Mouse (Mus musculus) kidney, adult 9 months (tissue): ENCODE measurements around the gene Bbs9.
"Not testable (repeated sequence)": the region's sequence is repeated elsewhere in the genome, so short reads cannot be mapped to it uniquely, and the experiment has no call there.

Experiments
- DNase-seq: peaks from one replicate; pipeline ENCODE4 v3.0.0; 2022

Bbs9 gene

DNA sequence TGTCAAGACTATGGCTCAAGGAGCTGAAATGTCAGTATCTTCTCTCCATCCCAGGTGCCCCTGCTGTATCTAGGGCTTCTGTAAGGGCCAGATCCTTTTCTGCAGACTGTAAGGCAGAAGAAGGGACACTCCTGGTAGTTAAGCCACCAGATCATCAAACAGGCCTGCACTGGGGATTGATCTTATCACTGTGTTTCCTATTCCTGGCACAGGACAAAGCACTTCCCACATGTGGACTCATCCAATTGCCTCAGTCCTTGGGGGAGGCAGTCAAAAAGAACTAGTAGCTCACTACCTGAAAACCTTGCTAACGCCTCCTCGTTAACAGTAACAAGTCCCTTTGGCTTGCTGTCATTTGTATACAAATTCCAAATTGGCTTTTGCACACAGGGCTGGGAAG lies 336.4 kb downstream of the Bbs9 start:
- DNase-seq, result no peak

DNA sequence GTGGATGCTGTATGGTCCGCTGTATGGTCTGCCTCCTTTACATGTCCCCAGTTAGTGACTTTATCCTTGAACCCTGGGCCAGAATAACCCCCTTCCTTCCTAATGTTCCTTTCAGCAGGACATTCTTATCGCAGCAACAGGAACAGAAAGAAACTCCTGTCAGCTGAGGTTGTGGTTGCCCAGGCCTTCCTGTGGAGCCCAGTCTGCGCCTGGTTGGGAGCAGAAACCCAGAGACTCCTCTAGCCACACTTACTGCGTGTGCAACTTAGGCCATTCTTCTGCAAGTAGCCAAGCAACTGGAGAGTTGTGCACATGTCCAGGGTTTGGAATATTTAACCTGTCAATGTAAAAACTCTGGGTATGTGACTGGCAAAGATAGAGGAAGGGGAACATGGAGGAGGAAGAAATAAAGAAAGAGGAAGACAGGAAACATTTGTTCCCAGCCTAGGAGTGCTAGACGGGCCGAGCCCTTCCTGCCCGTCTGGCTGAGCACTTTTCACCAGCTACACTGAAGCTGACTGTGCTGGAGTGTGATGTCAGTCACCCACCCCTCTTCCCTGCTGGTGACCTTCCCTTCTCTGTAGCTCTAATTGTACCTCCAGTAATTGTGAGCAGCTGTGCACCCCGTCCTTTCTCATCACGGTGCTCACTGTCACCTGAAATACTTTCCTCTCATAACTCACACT lies 339.0 kb downstream of the Bbs9 start:
- DNase-seq, result no peak

DNA sequence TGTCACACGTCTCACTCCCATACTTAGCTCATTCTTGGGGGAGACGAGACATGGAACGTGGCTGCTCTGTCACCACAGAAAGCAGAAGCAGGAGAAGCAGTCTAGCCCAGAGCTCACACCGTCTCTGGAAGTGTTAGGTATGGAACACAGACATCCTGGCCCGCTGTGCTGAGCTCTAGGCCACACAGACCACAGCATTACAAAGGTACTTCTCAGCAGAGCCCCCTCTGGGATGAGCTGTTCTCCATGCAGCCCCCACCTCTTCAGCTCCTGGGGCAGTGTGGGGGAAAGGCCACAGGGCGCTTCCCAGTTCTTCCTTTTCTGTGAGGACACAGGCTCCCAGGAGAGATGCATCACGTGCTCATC lies 339.6 kb downstream of the Bbs9 start:
- DNase-seq, result no peak

DNA sequence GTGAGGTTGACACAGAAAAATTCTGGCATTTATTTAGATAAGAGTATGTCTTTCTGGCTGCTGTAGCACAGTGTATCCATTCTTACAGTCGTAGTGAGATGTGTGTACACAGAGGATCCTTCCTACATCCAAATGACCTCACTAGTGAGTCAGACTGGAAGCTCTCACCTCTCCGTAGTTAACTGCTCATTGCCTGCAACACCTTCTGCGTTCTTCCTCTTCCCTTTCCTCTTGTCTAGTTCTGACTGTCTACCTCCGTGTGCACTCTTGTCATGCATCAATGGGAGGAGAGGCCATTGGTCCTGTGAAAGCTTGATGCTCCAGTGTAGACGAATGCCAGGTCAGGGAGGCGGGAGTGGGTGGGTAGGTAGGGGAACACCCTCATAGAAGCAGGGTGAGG lies 344.0 kb downstream of the Bbs9 start:
- no peak for DNase-seq

DNA sequence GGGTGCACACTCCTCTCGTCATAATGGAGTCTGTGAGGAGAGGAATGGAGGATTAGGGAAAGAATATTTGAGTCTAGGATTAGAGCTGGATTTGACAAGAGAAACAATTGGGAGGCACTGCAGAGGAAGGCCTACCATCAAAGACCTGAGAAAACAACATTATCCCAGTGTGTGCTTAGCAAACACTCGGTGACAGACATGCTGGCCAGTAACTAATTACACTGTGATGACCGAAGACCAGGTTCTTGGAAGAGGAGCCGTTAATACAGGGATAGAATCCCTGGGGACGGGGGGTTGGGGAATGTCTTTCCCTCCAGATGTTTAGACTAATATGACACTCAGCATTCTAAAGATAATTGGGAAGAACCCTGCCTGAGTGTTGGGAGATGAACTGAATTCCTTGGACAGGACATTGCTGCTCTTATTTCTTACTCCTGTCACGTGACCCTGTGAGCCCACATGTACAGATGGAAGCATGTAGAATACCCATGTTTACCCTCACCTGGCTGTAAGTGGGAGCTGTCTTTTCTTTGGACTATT lies 345.2 kb downstream of the Bbs9 start:
- no peak for DNase-seq

DNA sequence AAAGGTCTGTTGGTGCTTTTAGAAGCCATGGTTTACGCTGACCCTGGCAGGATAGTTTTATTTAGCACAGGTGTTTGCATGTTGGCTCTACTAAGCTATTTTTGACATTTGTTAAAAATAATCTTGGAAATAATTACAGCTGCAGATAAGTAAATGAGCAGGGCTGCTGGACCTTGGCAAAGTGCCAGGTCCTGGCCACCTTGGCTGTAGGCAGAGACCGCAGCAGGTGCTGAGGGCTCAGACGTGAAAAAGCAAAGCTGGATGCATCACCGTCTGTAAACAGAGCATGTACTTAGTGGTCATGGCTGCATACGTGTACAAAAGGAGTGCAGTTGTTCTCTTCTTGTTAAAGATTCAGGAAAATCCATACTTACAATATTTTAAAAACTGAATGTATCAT lies 347.3 kb downstream of the Bbs9 start:
- no peak for DNase-seq

DNA sequence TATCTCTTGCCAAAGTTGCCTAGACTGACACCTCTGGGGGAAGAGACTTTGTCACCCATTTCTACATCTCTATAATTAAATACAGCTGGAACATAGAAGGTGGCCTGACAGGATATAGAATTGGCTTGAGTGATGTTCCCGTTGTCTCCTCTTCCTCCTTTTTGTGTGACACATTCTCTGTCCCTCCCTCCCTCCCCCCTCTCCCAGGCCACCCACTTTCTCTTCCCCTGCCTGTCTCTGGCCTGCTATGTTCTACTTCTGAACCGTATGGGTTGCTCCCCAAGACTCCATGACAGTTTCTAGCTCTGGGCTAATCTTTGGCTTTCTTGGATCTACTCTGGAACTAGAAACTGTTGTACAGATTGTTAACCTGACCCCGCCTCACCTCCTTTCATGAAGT lies 348.3 kb downstream of the Bbs9 start:
- no peak for DNase-seq

DNA sequence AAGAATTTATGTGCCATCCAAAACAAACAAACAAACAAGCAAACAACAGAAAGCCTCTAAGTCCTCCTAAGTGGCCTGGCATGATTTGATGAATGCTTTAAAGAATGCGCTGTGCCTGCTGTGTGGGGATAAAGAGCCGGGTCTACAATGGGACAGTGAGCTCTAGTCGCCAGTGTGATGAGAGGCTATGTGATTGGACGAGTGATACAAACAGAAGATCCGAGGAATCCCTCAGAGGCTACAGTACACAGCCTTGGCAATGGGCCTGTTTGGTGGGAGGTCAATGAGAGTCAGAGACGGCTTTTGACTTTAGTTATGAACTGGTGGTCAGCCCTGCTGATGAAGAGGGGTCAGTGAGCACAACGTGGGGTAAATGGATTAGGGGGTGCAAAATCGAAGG lies 349.4 kb downstream of the Bbs9 start:
- no peak for DNase-seq

DNA sequence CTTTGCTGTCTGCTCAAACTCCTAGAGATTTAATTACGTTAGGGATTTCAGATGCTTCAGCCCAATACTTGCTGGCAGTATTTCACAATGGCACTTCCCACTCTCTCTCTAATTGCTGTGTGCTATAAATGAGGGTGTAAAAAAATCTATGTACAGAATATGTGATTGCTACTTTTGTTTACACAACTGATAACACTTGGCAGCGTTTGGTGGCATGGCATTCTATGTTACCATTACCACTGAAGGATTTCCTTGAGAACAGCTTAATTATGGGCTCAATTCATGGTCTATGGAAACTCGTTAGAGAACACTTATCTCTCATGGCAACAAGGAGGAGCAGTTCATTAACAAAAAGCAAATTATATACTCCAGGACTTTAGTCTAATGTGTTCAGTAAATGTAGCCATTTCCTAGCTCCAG lies 351.1 kb downstream of the Bbs9 start:
- no peak for DNase-seq

DNA sequence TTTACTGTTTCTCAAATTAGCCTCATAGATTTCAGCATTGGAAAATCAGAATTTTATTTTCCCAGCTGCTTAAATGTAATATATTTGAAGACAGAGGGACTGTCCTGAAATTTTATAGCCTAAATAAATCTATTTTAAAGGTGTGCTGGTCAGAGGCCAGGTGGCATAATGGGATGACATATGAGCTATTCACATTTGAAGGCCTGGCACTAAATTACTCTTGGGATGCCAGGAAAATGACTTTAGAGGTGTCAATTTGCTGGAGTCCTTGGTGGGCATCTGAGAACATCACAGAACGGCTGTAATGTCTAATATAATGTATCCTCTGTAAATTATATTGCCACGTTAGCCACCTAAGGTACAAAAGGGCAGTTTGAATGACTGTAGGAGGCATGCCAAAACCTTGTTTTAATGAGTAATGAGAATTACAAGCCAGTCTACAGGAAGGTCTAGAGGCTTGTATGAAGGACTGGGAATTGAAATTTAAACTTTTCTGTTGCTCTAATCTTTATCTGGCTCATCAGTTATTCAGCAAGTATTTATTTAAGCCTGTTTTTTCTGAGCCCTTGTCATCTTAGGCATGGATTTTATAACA lies 351.8 kb downstream of the Bbs9 start:
- DNase-seq, result peak; percentile 65

DNA sequence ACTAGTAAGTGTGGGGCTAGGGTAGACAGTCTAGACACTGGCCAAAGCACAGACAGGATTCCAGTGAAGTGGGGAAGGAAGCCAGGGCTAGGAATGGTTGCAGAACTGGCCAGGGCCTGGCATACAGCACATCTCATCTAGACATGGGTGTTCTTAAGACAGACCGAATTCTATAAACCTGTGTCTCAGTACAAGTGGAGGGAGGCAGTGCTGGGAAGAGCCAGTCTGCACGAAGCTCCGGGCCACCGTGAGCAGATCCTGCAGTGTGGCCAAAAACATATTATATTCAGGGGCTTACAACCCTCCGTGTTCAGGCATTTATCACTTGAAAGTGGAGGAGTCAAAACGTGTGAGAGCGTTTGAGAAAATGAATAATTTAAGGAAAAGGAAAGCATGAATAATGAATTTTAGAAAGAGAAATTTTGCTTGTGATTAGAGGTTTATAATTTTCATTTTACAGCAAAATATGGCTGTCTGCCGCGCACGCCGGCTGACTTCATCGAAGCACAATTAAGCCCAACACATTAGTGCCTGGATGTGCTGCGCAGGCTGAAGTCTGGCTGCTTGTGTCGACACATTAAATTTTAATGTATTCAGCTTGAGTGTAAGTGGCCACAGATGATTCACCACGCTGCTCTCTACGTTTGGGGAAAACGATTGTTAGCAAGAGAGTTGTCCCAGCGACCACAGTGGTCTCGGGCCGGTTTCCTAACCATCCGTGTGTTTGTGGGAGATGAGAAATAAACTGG lies 353.9 kb downstream of the Bbs9 start:
- no peak for DNase-seq

DNA sequence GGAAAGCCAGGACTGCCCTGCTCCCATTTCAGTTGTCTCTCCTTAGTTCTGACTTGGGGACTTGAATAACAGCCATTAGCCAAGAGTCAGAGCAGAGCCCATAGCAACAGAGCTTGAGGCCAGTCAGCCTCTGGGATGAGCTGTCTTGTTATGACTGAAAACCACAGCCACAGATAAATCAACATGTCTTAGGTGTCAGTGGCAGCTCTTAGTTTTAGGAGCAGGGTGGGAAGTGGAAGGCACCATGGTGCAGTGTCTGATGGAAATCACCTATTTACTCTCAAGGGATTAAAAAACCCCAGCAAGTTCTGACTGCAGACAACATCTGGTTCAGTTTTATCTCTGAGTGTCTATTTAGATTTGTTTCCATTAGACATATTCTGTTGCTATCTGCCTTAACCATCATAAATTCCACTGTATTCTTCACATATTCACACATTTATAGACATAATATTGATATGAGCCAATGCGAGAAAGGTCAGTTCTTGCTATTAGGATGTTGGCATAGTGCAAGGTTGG lies 359.5 kb downstream of the Bbs9 start:
- no peak for DNase-seq

DNA sequence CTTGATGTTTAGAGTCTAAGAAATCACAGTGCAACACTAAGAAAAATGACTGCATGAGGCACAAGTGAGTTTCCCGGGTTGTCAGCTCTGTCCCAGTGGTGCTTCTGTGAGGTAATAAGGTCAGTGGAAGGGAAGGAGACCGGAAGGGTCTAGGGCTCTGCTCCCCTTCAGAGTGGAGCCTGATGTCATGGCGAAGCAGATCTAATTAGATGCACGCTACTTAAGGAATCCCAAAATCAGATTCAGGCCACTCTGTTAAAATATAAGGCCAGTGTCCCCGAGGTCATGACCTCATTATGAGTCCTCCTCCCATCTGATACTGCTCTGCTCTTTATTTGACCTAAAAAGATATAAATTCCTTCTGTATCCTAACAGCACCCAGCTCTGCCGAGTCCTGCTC lies 361.5 kb downstream of the Bbs9 start:
- DNase-seq, result no peak

DNA sequence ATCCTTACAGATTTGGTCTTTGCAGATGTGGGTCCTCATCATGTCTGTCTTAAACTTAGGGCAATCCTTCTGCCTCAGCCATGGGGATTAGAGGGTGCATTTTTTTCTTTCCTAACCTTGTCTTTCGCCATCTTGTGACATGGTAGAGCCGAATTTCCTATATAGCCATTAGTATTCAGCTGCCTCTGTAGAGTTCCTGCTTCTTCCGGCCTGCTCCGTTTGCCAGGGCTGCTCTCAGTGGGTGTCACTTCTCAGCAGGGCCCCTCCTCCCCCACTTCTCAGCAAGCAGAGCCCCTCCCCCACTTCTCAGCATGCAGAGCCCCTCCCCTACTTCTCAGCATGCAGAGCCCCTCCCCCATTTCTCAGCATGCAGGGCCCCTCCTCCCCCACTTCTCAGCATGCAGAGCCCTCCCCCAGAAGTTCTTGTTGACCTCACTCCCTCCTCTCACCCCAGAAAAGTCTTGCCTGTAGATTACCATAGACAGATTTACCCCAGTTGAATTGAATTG lies 362.2 kb downstream of the Bbs9 start:
- no peak for DNase-seq

DNA sequence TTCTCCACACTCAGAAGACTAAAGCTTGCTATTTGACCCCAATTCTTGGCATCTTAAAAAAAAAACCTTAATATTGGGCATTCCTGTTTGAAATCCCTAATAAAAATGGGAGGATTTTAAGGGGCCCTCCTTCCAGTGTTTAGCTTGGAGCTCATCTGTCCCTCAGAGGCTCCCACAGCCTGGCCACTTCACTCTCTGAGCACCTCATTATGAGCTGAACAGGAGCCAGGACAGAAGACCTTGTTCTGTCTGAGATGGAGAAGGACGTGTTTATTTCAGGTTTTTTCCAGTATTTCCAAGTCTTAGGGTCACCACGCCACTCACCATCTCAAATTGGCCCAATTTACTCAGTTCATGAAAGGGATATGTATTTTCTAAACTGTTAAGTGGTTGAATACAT lies 370.5 kb downstream of the Bbs9 start:
- no peak for DNase-seq

DNA sequence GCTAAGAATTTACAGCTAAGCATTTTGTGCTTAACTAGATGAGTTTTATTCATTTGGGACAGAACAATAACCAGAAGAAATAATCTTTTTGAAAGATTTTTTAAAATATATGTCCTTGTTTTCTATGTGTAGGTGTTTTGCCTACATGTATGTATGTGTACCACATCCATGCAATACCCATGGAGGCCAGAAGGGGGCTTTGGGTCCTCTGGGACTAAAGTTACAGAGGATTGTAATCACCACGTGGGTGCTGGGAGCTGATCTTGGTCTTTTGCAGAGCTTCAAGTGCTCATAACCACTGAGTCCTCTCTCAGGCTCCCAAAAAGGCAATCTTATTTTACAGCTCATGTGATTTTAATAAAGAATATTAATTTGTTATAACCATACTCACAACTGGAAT lies 371.3 kb downstream of the Bbs9 start:
- DNase-seq, result no peak

DNA sequence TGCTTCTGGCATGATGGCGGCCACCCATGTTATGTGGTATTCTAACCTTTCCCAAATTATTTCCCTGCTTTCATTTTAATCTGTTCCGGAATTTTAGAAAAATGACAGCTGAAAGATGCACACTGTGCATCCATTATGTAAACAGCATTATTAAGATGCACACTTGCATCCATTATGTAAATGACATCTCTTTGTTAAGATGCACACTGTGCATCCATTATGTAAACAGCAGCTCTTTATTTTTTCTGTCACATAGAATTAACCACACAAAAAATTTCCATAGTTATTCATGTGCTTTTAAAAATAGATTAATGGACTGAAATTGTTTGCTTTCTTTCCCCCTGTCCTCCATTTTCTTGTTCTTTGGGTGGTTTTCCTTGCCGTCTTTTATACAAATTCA lies 373.3 kb downstream of the Bbs9 start:
- DNase-seq, result no peak

DNA sequence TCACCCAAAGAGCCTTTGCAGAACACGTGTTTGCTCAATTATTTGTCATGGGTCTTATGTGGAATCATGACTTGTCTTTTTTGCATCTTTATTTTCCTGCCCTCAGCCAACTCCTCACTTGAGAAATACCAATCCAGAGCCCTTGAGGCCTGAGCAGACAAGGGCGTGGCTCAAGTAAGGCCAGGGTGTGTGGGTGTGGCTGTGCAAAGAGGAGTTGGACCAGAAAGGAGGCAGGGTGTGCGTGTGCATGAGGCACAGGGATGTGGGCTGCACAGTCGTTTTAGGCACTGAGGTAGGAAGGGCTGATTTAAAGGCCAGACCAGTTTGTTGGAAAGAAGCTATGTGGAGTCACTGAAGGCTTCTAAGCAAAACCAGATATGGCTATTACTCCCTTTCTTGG lies 373.7 kb downstream of the Bbs9 start:
- DNase-seq, result no peak

DNA sequence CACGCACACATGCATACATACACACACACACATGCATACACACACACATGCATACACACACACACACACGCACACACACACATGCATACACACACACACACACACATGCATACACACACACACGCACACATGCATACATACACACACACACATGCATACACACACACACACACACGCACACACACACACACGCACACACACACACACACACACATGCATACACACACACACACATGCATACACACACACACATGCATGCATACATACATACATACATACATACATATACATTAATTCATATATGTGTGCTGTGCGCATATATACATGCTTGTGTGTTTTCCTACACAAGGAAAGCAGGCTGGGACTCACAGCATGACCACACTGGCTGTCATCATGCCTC lies 393.6 kb downstream of the Bbs9 start:
- DNase-seq, result not testable (repeated sequence)

DNA sequence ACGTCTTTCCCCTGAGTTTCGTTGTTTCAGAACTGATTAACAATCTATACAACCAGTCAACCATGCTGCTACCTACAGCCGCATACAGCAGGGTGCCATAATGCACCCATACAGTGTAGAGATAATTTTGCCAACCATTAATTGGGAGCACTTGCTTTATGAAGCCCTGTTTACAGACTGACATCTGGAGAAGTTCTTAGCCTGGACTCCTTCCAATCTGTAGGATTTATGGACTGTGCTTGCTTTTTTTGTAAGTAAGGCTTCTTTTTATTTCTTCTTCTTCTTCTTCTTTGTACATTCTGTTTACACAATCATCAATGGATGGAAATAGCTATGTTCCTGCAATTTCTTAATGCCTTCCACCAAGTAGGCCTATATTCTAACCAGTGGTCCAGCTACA lies 395.1 kb downstream of the Bbs9 start:
- no peak for DNase-seq

DNA sequence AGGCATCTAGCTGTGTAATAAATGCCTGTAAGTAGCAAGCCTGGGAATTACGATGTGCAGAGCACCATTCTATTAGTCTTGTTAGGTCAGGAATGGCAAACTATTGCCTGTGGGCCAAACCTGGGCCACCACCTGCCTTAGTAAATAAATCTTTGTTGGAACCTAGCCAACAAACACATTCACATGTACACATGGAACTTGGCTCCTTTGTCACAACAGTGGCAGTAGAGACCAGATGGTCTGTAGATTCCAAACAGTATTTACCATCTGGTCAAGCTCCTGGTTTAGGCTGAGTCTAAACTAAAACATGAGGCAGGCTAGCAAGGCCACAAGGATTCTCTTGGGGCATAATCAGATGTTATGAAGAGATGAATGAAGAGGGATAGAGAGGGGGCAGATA lies 399.7 kb downstream of the Bbs9 start:
- no peak for DNase-seq

DNA sequence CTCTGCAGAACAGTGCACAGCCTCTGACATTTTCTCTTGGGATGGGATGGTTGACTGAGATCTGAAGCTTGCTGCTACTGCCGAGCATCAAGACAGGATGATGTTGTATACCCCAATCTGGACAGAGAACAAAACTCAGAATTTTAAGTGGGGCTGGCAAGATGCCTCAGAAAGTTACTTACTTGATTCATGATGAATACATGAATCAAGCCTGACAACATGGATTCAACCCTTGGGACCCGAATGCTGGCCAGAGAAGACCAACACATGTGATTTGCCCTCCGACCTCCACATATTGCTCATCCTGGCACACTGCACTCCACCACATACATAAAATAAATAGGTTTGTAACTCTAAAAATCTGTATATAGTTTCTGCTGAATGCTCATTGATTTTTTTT lies 403.8 kb downstream of the Bbs9 start:
- no peak for DNase-seq

DNA sequence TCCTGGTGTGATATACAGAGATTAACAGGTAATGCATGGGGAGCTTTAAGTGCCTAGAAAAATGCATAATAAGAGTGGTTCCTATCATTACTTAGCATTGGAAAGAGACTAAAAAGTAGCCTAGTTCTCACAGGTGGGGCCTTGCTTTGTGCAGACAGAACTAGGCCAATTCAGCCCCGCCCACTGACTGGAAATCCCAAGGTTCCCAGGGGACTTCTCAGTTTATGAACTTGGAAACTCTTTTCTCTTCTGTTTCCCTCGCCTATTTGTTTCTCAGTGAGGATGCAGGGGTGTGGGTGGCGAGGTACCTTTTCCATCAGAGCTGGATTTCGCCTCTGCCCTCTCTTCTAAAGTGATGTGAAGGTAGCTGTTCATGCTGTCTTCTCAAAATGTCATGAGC lies 410.8 kb downstream of the Bbs9 start:
- DNase-seq, result no peak

DNA sequence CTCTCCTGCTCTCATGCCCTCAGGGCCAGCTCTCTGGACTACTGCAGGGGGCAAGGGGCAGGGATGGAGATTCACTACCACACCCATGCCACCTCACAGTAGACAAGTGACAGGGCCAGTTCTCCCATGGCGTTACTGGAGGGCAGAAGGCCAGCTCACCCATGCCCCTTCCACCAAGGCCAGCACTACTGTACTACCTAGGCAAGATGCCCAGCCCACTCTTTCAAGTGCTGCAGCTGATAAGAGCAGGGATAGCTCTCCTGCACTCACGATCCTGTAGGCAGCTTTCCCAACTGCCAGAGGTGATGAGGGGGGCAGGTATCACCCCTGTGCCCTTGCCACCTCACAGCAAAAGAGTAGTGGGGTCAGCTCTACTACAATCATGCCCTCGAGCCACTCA lies 429.9 kb downstream of the Bbs9 start:
- DNase-seq, result no peak
